Mouse (Mus musculus) CH12.LX (cell line): ENCODE data around the gene Col15a1. TPM values are rescaled to one million over a fixed set of nuclear protein-coding genes. Genes with fewer than 3 reads are reported as not detected.

Experiments used
- DNase-seq: peaks from one replicate; pipeline ENCODE4 v3.0.0-alpha.2; 2013; ENCODE audit errors: extremely low read depth
- H3K27ac ChIP-seq: 2 replicates; pipeline ENCODE4 v1.5.1; 2012; ENCODE audit warnings: low read depth, mild to moderate bottlenecking, control low read depth, moderate library complexity; ENCODE audit not compliant: insufficient read depth
- H3K27me3 ChIP-seq: replicated peaks from 2 replicates; pipeline ENCODE3; 2012; ENCODE audit warnings: inconsistent platforms
- H3K36me3 ChIP-seq, 2 experiments: replicated peaks in 1 of 2; 2 replicates each; pipeline versions ENCODE3 to v1.6.1; 2012; ENCODE audit warnings: inconsistent platforms in 1 of 2, low read length in 1 of 2, mild to moderate bottlenecking in 1 of 2, mixed read lengths in 1 of 2, moderate library complexity in 1 of 2; ENCODE audit not compliant: control insufficient read depth in 1 of 2, insufficient read depth in 1 of 2
- H3K4me1 ChIP-seq, 2 experiments: 2 replicates each; pipeline ENCODE4 v1.6.1; 2012; ENCODE audit warnings: inconsistent platforms in 1 of 2, moderate library complexity in 1 of 2; ENCODE audit not compliant: insufficient read depth in 2 of 2, control insufficient read depth in 1 of 2
- H3K4me2 ChIP-seq: 2 replicates; pipeline ENCODE4 v1.6.1; 2012; ENCODE audit warnings: low read depth, mild to moderate bottlenecking, control low read depth; ENCODE audit not compliant: poor library complexity, insufficient read depth, severe bottlenecking
- H3K4me3 ChIP-seq, 3 experiments: fragments of 150-350 bp in 1 of 3; sonication (generic) in 1 of 3; replicated peaks in 1 of 3; 2 replicates each; pipeline versions ENCODE3 to v1.5.1; 2011 to 2012; ENCODE audit warnings: low read depth in 2 of 3, low read length in 2 of 3, mild to moderate bottlenecking in 2 of 3, moderate library complexity in 2 of 3, control low read depth in 1 of 3, improper control_type of control experiment in 1 of 3, inconsistent platforms in 1 of 3, mixed read lengths in 1 of 3; ENCODE audit not compliant: poor library complexity in 1 of 3
- H3K79me2 ChIP-seq: replicated peaks from 2 replicates; pipeline ENCODE4 v1.6.1; 2012; ENCODE audit warnings: mild to moderate bottlenecking, moderate library complexity; ENCODE audit not compliant: control insufficient read depth, poor library complexity, insufficient read depth, severe bottlenecking; ENCODE audit errors: extremely low read depth
- H3K9ac ChIP-seq: 2 replicates; pipeline ENCODE4 v1.6.1; 2012; ENCODE audit warnings: low read depth, mild to moderate bottlenecking, control low read depth, moderate library complexity; ENCODE audit not compliant: insufficient read depth
- H3K9me3 ChIP-seq: replicated peaks from 2 replicates; pipeline ENCODE3; 2012; ENCODE audit warnings: low read length, inconsistent platforms, mixed read lengths
- CHD1 ChIP-seq: IDR thresholded peaks from 2 replicates; pipeline ENCODE4 v1.6.1; 2012; ENCODE audit warnings: low read depth, low read length, improper control_type of control experiment, inconsistent platforms
- E2F4 ChIP-seq: IDR thresholded peaks from 2 replicates; pipeline ENCODE4 v1.6.1; 2011; ENCODE audit warnings: low read depth, low read length, improper control_type of control experiment; ENCODE audit not compliant: insufficient replicate concordance
- GABPA ChIP-seq: IDR thresholded peaks from 2 replicates; pipeline ENCODE4 v1.6.1; 2012; ENCODE audit warnings: low read depth, low read length, improper control_type of control experiment, inconsistent platforms; ENCODE audit not compliant: insufficient replicate concordance
- HCFC1 ChIP-seq: IDR thresholded peaks from 2 replicates; pipeline ENCODE4 v1.6.1; 2012; ENCODE audit warnings: low read depth, mild to moderate bottlenecking, inconsistent platforms, low read length, improper control_type of control experiment
- JUN ChIP-seq: IDR thresholded peaks from 2 replicates; pipeline ENCODE4 v1.6.1; 2011; ENCODE audit warnings: low read depth, mild to moderate bottlenecking, low read length, improper control_type of control experiment, moderate library complexity; ENCODE audit not compliant: insufficient read depth
- KAT2A ChIP-seq: IDR thresholded peaks from 2 replicates; pipeline ENCODE4 v1.6.1; 2012; ENCODE audit warnings: low read length, improper control_type of control experiment, inconsistent platforms; ENCODE audit not compliant: insufficient replicate concordance
- MAX ChIP-seq: IDR thresholded peaks from 2 replicates; pipeline ENCODE4 v1.6.1; 2011; ENCODE audit warnings: low read length, improper control_type of control experiment
- MAZ ChIP-seq: IDR thresholded peaks from 2 replicates; pipeline ENCODE4 v1.6.1; 2012; ENCODE audit warnings: low read depth, mild to moderate bottlenecking, inconsistent platforms, low read length, improper control_type of control experiment, moderate library complexity
- MXI1 ChIP-seq: IDR thresholded peaks from 2 replicates; pipeline ENCODE4 v1.6.1; 2011; ENCODE audit warnings: mild to moderate bottlenecking, low read depth, low read length, improper control_type of control experiment
- MYC ChIP-seq: IDR thresholded peaks from 2 replicates; pipeline ENCODE4 v1.6.1; 2011; ENCODE audit warnings: low read depth, mild to moderate bottlenecking, improper control_type of control experiment, low read length
- NELFE ChIP-seq: IDR thresholded peaks from 2 replicates; pipeline ENCODE4 v1.6.1; 2011; ENCODE audit warnings: low read depth, low read length, improper control_type of control experiment
- PAX5 ChIP-seq: IDR thresholded peaks from 2 replicates; pipeline ENCODE4 v1.6.1; 2012; ENCODE audit warnings: low read length, inconsistent platforms, mixed read lengths
- POLR2A ChIP-seq: IDR thresholded peaks from 2 replicates; pipeline ENCODE4 v1.6.1; 2011; ENCODE audit warnings: low read depth, mild to moderate bottlenecking, improper control_type of control experiment, low read length
- POLR2AphosphoS2 ChIP-seq: IDR thresholded peaks from 2 replicates; pipeline ENCODE4 v1.6.1; 2011; ENCODE audit warnings: low read depth, low read length, improper control_type of control experiment
- RCOR1 ChIP-seq: conservative IDR thresholded peaks from 2 replicates; pipeline ENCODE4 v1.6.1; 2012; ENCODE audit warnings: low read depth, mild to moderate bottlenecking, inconsistent platforms, low read length, improper control_type of control experiment
- SIN3A ChIP-seq: IDR thresholded peaks from 2 replicates; pipeline ENCODE4 v1.6.1; 2012; ENCODE audit warnings: low read length, improper control_type of control experiment, inconsistent platforms
- SMC3 ChIP-seq: IDR thresholded peaks from 2 replicates; pipeline ENCODE4 v1.6.1; 2011; ENCODE audit warnings: low read depth, low read length, improper control_type of control experiment
- TBP ChIP-seq: conservative IDR thresholded peaks from 2 replicates; pipeline ENCODE4 v1.6.1; 2011; ENCODE audit warnings: low read depth, low read length, improper control_type of control experiment
- TCF12 ChIP-seq: IDR thresholded peaks from 2 replicates; pipeline ENCODE4 v1.6.1; 2014; ENCODE audit warnings: low read depth, mild to moderate bottlenecking, inconsistent platforms, low read length, improper control_type of control experiment
- UBTF ChIP-seq: IDR thresholded peaks from 2 replicates; pipeline ENCODE4 v1.6.1; 2012; ENCODE audit warnings: low read depth, mild to moderate bottlenecking, inconsistent platforms, low read length, improper control_type of control experiment, moderate library complexity
- ZC3H11A ChIP-seq: IDR thresholded peaks from 2 replicates; pipeline ENCODE4 v1.6.1; 2012; ENCODE audit warnings: low read depth, mild to moderate bottlenecking, inconsistent platforms, low read length, improper control_type of control experiment
- ZKSCAN1 ChIP-seq: IDR thresholded peaks from 2 replicates; pipeline ENCODE4 v1.6.1; 2012; ENCODE audit warnings: low read depth, inconsistent platforms, low read length, improper control_type of control experiment, borderline replicate concordance
- ZMIZ1 ChIP-seq: IDR thresholded peaks from 2 replicates; pipeline ENCODE4 v1.6.1; 2012; ENCODE audit warnings: low read depth, mild to moderate bottlenecking, inconsistent platforms, low read length, improper control_type of control experiment
- ZNF384 ChIP-seq: IDR thresholded peaks from 2 replicates; pipeline ENCODE4 v1.6.1; 2012; ENCODE audit warnings: low read depth, low read length, improper control_type of control experiment, inconsistent platforms
- dilution Hi-C: fragments of 300-500 bp; cut with MboI; formaldehyde crosslinking; loops from 2 replicates; pipeline ENCODE4 v1.14.3; 2020; ENCODE audit warnings: low sequenced_read_pairs; ENCODE audit not compliant: extremely low pct_unique_long_range_greater_than_20kb, extremely low pct_ligation_motif_present
- in situ Hi-C: fragments of 300-500 bp; cut with MboI; formaldehyde crosslinking; loops from 3 replicates; pipeline ENCODE4 v1.14.3; 2019; ENCODE audit warnings: low sequenced_read_pairs, low pct_ligation_motif_present, low pct_unique_long_range_greater_than_20kb, mixed read lengths
- polyA plus RNA-seq: library from polyadenylated mRNA; unstranded; fragments of >175 nt; gene quantifications from 2 replicates; pipeline ENCODE4 v1.2.1, GENCODE M21; 2012; ENCODE audit warnings: low read depth; ENCODE audit not compliant: insufficient read length
- total RNA-seq, 2 experiments: library from RNA; depleted of rRNA; stranded (reverse); fragments of 300-350 nt in 1 of 2; fragments of >200 nt in 1 of 2; gene quantifications; 2 replicates each; pipeline ENCODE4 v1.2.3; 2012 to 2014

Col15a1 gene
- total and polyA plus RNA-seq, 3 experiments, result 0.08 to 2.2 (median 0.68) TPM

GRCm38 (mm10) chr4:47161756-47162587, 46.0 kb upstream of the Col15a1 start:
- in situ Hi-C loops (no loop called here), dilution Hi-C loops (no loop called here)
- H3K36me3 ChIP-seq, result no peaks in the 10 kb centered on the region
- peaks cover 4% of the 10 kb centered on the region for H3K9me3 ChIP-seq
- H3K4me3 ChIP-seq, result no peak overlapping the region
- H3K79me2 ChIP-seq, result no peaks in the 10 kb centered on the region
- no peaks in the 10 kb centered on the region for H3K4me1 ChIP-seq
- TF ChIP-seq SMC3 (no peak), KAT2A (no peak), RCOR1 (no peak), TCF12 (no peak), POLR2AphosphoS2 (no peak), E2F4 (no peak), UBTF (no peak), ZMIZ1 (no peak), ZNF384 (no peak), HCFC1 (no peak), MYC (no peak), ZKSCAN1 (no peak), MAX (no peak), PAX5 (no peak), TBP (no peak), JUN (no peak), MAZ (no peak)
- TF ChIP-seq, all 38 proteins: peak for 0
- Histone ChIP-seq H3K9ac (no peak overlapping the region), H3K27me3 (peaks cover 5% of the 10 kb centered on the region), H3K4me2 (no peak overlapping the region), H3K27ac (no peak overlapping the region)
- DNase-seq, result no peak

GRCm38 (mm10) chr4:47172314-47172713, 35.6 kb upstream of the Col15a1 start:
- no peak overlapping the region for H3K9ac ChIP-seq
- no peaks in the 10 kb centered on the region for H3K79me2 ChIP-seq
- DNase-seq, result no peak
- in situ Hi-C loops, result no loop called here
- H3K27ac ChIP-seq, result no peak overlapping the region
- H3K36me3 ChIP-seq, result no peaks in the 10 kb centered on the region
- H3K27me3 ChIP-seq, result peaks cover 3% of the 10 kb centered on the region
- peaks cover 0 to 4% of the 10 kb centered on the region in 2 experiments; a peak in 1 of 4 replicates for H3K4me1 ChIP-seq
- H3K4me2 ChIP-seq, result no peak overlapping the region
- dilution Hi-C loops, result no loop called here
- H3K4me3 ChIP-seq, result no peak overlapping the region
- H3K9me3 ChIP-seq, result no peaks in the 10 kb centered on the region
- no peak for TF ChIP-seq SIN3A
- TF ChIP-seq NELFE, result no peak
- TF ChIP-seq HCFC1, result no peak
- no peak for TF ChIP-seq GABPA
- no peak for TF ChIP-seq CHD1
- no peak for TF ChIP-seq POLR2A
- no peak for TF ChIP-seq ZNF384
- TF ChIP-seq MXI1, result no peak
- TF ChIP-seq E2F4, result no peak
- TF ChIP-seq ZC3H11A, result no peak
